Mouse (Mus musculus) heart, adult 2 months (tissue): ENCODE results near the gene Wdpcp. TPM values are rescaled to one million over a fixed set of nuclear protein-coding genes. Genes with fewer than 3 reads are reported as not detected.

Experiments
- DNase-seq, 2 experiments: peaks; one replicate each; pipeline ENCODE4 v3.0.0; 2021
- H3K27ac ChIP-seq: fragments of 200-600 bp; 2 replicates; pipeline ENCODE4 v1.8.1; 2022
- H3K27me3 ChIP-seq: fragments of 200-500 bp; 2 replicates; pipeline ENCODE4 v1.6.1; 2012; ENCODE audit warnings: mild to moderate bottlenecking, low read length, inconsistent platforms, mixed read lengths; ENCODE audit not compliant: control insufficient read depth, insufficient read depth
- H3K36me3 ChIP-seq: fragments of 200-500 bp; 2 replicates; pipeline ENCODE4 v1.6.1; 2012; ENCODE audit warnings: low read length, inconsistent platforms; ENCODE audit not compliant: control insufficient read depth, insufficient read depth
- H3K4me1 ChIP-seq: fragments of 200-500 bp; 2 replicates; pipeline ENCODE4 v1.6.1; 2011; ENCODE audit warnings: low read length; ENCODE audit not compliant: control insufficient read depth, insufficient read depth
- H3K4me3 ChIP-seq: fragments of 200-600 bp; 2 replicates; pipeline ENCODE4 v1.8.1; 2022
- H3K79me2 ChIP-seq: fragments of 200-500 bp; replicated peaks from 2 replicates; pipeline ENCODE4 v1.6.1; 2012; ENCODE audit warnings: mild to moderate bottlenecking, inconsistent platforms, low read length, moderate library complexity, mixed read lengths; ENCODE audit not compliant: control insufficient read depth, insufficient read depth
- H3K9ac ChIP-seq: fragments of 200-500 bp; 2 replicates; pipeline ENCODE4 v1.6.1; 2012; ENCODE audit warnings: low read depth, mild to moderate bottlenecking, control low read depth, inconsistent platforms, low read length, mixed read lengths
- CTCF ChIP-seq: fragments of 200-600 bp; IDR thresholded peaks from 2 replicates; pipeline ENCODE4 v1.8.1; 2022; ENCODE audit warnings: antibody characterized with exemption, mild to moderate bottlenecking, moderate library complexity
- EP300 ChIP-seq: fragments of 200-500 bp; IDR thresholded peaks from 2 replicates; pipeline ENCODE4 v1.6.1; 2011; ENCODE audit warnings: low read depth, low read length, control low read depth; ENCODE audit not compliant: insufficient read depth
- POLR2A ChIP-seq: fragments of 200-500 bp; IDR thresholded peaks from 2 replicates; pipeline ENCODE4 v1.6.1; 2011; ENCODE audit warnings: mild to moderate bottlenecking, low read depth, low read length, control low read depth; ENCODE audit not compliant: insufficient read depth
- WGBS: fragments of 180-500 bp; shearing (Covaris S2); methylation state at CpG from one replicate; pipeline ENCODE4 v1.1.7; 2018; 5-methylcytosine and 5-hydroxymethylcytosine counted together
- intact Hi-C: fragments of 180-260 bp; cut with DNase I; formaldehyde crosslinking; loops from one replicate; pipeline ENCODE4 v1.15.1; 2025
- polyA plus RNA-seq: library from polyadenylated mRNA; depleted of rRNA; stranded (reverse); fragments of >200 nt; gene quantifications from 2 replicates; pipeline ENCODE4 v1.2.3, GENCODE M21; 2012
- total RNA-seq, 2 experiments: library from RNA; stranded (reverse); gene quantifications; 2 replicates each; pipeline ENCODE4 v1.2.3; 2021

Wdpcp gene
- total and polyA plus RNA-seq, 3 experiments: 1.4 to 5.4 (median 4.2) TPM

- Histone ChIP-seq H3K27me3 (no peaks in the 10 kb centered on the region), H3K9ac (no peak overlapping the region), H3K4me3 (no peak overlapping the region), H3K36me3 (peaks cover 2% of the 10 kb centered on the region), H3K4me1 (no peaks in the 10 kb centered on the region; the same call in 1 of the 2 replicates), H3K79me2 (no peaks in the 10 kb centered on the region), H3K27ac (no peak overlapping the region)
- intact Hi-C loops: no loop called here
- WGBS: 28% methylated on average over 5 of the region's 5 CpGs
- no peak for DNase-seq
- TF ChIP-seq POLR2A (no peak), CTCF (no peak), EP300 (no peak)
These were observed 66.3 kb downstream of the Wdpcp start for GRCm38 (mm10) chr11:21638341-21638740.

DNA sequence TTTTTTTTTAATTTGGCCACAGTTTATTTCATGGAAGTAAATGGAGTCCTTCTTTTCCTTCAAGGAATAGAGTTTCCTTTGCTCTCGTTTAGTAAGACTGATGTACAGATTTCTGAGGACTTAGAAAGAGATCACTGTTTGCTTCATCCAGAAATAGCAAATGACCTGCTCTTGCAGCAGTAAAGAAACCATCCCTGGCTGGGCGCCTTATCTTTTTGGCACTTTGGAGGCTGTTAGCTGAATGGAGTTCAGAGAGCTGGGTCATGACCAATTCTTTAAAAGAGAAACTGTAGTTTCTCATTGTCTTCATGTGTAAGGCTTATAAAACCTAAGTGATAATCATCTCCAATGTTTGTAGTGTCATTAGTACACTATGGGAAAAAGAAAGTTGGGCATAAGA is 67.5 kb downstream of the Wdpcp start:
- WGBS: 16% methylated on average over 2 of the region's 2 CpGs
- DNase-seq: peak; percentile 62 to 69
- H3K4me1 ChIP-seq: no peaks in the 10 kb centered on the region; the same call in 1 of the 2 replicates
- H3K9ac ChIP-seq: no peak overlapping the region
- peaks cover 2% of the 10 kb centered on the region for H3K36me3 ChIP-seq
- H3K27me3 ChIP-seq: no peaks in the 10 kb centered on the region
- TF ChIP-seq POLR2A (no peak), CTCF (no peak), EP300 (no peak)
- no peaks in the 10 kb centered on the region for H3K79me2 ChIP-seq
- H3K27ac ChIP-seq: no peak overlapping the region; the same call in 1 of the 2 replicates
- intact Hi-C loops: no loop called here
- H3K4me3 ChIP-seq: no peak overlapping the region

- Histone ChIP-seq H3K27ac (no peak overlapping the region), H3K79me2 (no peaks in the 10 kb centered on the region), H3K27me3 (no peaks in the 10 kb centered on the region), H3K36me3 (peaks cover 2% of the 10 kb centered on the region; the same call in 1 of the 2 replicates), H3K4me1 (no peaks in the 10 kb centered on the region; the same call in 1 of the 2 replicates), H3K9ac (no peak overlapping the region), H3K4me3 (no peak overlapping the region)
- 56% methylated on average over 4 of the region's 4 CpGs for WGBS
- no peak for DNase-seq
- intact Hi-C loops: no loop called here
- TF ChIP-seq EP300 (no peak), POLR2A (no peak), CTCF (no peak)
These were observed 72.2 kb downstream of the Wdpcp start for GRCm38 (mm10) chr11:21644231-21644630.

GRCm38 (mm10) chr11:21646136-21646535 is 74.1 kb downstream of the Wdpcp start:
- DNase-seq: no peak
- Histone ChIP-seq H3K9ac (no peak overlapping the region), H3K36me3 (no peaks in the 10 kb centered on the region), H3K79me2 (no peaks in the 10 kb centered on the region), H3K4me3 (no peak overlapping the region), H3K27ac (no peak overlapping the region), H3K27me3 (no peaks in the 10 kb centered on the region), H3K4me1 (no peaks in the 10 kb centered on the region)
- WGBS: 90% methylated on average over 3 of the region's 3 CpGs
- intact Hi-C loops: no loop called here
- TF ChIP-seq CTCF (no peak), EP300 (no peak), POLR2A (no peak)

GRCm38 (mm10) chr11:21658985-21659384 is 87.0 kb downstream of the Wdpcp start:
- WGBS: 67% methylated on average over 3 of the region's 3 CpGs
- Histone ChIP-seq H3K27me3 (no peaks in the 10 kb centered on the region), H3K36me3 (no peaks in the 10 kb centered on the region), H3K4me1 (no peaks in the 10 kb centered on the region), H3K9ac (no peak overlapping the region), H3K4me3 (no peak overlapping the region), H3K27ac (no peak overlapping the region), H3K79me2 (no peaks in the 10 kb centered on the region)
- intact Hi-C loops: no loop called here
- DNase-seq: no peak
- TF ChIP-seq EP300 (no peak), CTCF (peak; percentile 69)

GRCm38 (mm10) chr11:21677034-21677433 is 105.0 kb downstream of the Wdpcp start:
- Histone ChIP-seq H3K9ac (no peak overlapping the region), H3K36me3 (no peaks in the 10 kb centered on the region), H3K79me2 (no peaks in the 10 kb centered on the region), H3K4me1 (no peaks in the 10 kb centered on the region), H3K4me3 (no peak overlapping the region), H3K27me3 (no peaks in the 10 kb centered on the region), H3K27ac (no peak overlapping the region)
- WGBS: 51% methylated on average over 2 of the region's 2 CpGs
- TF ChIP-seq EP300 (no peak), POLR2A (no peak), CTCF (no peak)
- no peak for DNase-seq
- intact Hi-C loops: no loop called here
